Mouse (Mus musculus): ENCODE results near the gene Mcu.

The Mcu gene

GRCm38 (mm10) chr10:59501761-59502160 lies 114.7 kb downstream of the Mcu start:
- in situ Hi-C loops (cut with MboI, MseI) = no loop called here

DNA sequence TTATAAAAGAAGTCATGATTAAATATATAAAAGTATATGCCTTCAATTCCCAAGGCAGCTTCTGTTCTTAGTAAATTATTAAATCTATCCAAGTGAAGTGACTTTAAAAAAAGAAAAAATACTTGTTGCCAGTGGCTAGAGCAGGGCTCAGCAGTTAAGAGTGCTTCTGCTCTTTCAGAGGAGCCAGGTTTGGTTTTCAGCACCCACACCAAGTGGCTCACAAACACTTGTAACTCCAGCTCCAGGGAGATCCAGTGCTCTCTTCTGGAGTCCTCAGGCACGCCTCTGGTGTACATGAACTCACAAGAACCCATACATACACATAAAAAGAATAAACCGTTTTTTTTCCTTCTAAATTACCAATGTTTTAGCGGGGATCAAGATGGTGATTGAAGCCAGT lies 116.3 kb downstream of the Mcu start:
- in situ Hi-C loops (cut with MboI, MseI) = no loop called here

DNA sequence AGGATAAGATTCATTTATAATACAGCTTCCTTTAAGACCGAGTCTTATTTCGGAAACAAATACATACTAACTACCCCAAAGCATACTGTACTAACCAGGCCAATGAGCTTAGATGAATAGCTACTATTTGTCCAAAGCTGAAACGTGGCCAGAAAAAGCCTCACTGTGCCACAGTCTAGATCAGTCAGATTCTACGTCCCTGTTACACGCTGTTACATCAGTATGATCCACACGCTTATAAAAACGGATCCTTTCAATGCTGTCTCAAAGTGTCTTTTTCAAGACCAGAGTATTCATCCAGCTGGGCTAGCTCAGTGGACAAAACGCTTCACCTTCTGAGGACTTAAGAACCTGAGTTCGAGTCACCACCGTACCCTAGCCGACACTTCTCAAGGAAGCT lies 119.5 kb downstream of the Mcu start:
- in situ Hi-C loops (cut with MboI, MseI) = no loop called here

DNA sequence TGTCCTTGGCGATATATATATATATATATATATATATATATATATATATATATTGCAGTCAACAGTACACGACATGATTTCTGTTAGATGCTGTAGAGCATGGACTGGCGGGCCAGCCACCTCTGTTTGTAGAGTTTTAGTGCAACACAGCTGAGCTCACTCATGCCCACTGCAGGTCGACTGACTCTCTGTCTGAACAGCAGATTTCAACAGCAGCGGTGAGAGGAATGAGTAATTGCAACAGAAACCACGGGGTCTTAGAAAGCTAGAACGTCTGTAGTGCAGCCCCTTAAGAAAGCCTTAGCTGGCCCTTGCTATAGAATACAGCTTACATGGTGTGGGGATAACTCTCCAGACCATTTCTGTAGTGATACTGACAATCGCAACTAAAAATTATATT lies 121.6 kb downstream of the Mcu start:
- in situ Hi-C loops (cut with MboI, MseI) = no loop called here

DNA sequence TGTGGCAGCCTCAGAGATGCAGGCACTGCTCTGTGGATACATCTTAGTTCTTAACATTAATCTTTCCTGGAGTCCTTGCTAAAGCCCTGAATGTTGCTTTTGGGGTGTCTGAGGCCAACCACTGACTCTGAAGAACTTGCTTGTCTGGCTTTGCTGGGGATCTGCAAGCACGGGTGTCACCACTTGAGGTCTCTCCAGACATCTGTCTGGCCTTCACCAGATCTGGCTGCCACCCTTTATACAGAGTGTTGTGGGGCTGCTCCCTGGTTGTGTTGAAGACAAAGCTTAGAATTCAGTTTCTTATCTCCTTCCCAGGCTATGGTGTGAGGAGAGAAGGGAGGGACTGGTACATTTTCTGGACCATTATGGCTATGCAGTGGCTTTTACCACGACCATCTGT lies 122.4 kb downstream of the Mcu start:
- in situ Hi-C loops (cut with MboI, MseI) = no loop called here

- in situ Hi-C loops (cut with MboI, MseI) = no loop called here
Measured at GRCm38 (mm10) chr10:59490920-59491319, 125.6 kb downstream of the Mcu start.

- in situ Hi-C loops (cut with MboI, MseI) = no loop called here
Measured at GRCm38 (mm10) chr10:59489411-59489810, 127.1 kb downstream of the Mcu start.

DNA sequence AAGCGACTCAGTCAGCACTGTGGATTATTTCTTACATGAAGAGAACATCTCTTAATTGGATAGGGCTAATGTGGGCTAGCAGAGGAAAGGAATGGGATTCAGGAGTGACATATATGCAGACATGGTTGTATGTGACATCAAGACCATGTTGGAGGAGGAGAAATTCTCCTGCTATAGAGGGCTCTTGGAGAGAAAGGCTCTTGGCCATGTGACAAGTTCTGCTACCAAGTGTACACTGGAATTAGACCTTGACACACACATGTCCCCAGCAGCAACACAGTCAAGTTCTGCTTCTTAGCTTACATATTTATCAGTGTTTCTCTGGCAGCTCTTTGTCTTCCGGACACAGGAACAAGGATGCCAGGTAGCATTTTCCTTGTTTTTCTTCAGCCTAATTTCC lies 129.1 kb downstream of the Mcu start:
- in situ Hi-C loops (cut with MboI, MseI) = no loop called here

DNA sequence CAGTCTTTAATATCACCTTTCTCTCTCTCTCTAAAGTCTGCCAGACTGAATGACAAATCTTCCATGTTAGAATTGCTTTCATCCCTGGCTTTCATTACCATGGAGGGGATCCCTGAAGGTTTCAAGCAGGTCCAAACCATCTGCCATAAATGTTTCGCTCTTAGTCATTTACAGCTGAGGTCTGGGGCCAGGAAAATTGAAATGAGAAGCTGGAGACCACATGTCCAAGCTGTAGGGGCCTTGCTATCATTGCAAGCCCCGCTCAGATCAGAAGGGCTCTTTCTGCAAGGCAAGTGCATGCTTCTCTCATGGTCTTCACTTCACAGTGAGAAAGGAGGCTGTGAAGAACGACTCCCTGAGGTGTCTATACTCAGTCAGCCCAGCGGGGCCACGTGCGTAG lies 132.2 kb downstream of the Mcu start:
- in situ Hi-C loops (cut with MboI, MseI) = no loop called here

DNA sequence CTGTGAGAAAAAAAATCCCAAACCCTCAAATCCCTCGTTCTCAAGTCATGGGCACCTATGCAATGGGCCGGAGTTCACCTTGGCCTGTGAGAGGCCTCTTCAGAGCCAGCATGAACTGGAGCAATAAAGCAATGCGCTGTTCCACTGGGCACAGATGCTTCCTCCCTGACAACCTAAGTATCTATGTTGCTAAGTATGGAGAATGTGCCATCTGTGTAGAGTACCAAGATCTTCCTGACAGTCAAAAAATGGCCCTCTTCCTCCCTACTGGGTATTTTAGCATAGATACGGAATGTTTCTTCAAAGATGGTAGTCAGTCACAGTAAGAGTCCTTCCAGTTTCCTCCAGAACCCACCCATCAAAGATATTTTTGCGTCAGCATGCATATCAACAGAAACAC lies 135.1 kb downstream of the Mcu start:
- in situ Hi-C loops (cut with MboI, MseI) = no loop called here

DNA sequence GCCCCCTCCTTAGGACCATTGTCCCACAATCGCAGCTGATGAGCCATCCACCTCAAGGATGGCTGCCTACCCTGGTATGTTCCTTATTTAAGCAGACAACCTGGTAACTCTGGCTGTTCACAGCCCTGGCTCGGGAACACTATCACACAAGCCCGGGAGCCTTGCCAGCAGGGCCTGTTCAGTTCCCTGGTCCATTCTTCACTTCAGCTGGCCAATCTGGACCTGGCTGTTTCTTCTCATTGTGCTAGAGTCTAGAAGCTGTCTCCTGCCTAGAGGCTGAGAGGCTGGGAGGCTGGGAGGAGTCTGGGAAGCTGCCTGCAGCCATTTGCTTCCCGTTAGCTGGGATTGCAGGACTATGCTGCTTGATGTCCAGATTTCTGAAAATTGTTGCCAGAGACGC lies 146.0 kb downstream of the Mcu start:
- in situ Hi-C loops (cut with MboI, MseI) = no loop called here

GRCm38 (mm10) chr10:59467297-59467696 lies 149.2 kb downstream of the Mcu start:
- in situ Hi-C loops (cut with MboI, MseI) = loop anchor here in 1 of 2 experiments (10.0 kb wide), 1 partner anchor 1248 kb away; no protein-coding TSS in a partner anchor

- in situ Hi-C loops (cut with MboI, MseI) = loop anchor here in 1 of 2 experiments (10.0 kb wide), 1 partner anchor 1248 kb away; no protein-coding TSS in a partner anchor
Measured at GRCm38 (mm10) chr10:59466626-59467025, 149.9 kb downstream of the Mcu start.

DNA sequence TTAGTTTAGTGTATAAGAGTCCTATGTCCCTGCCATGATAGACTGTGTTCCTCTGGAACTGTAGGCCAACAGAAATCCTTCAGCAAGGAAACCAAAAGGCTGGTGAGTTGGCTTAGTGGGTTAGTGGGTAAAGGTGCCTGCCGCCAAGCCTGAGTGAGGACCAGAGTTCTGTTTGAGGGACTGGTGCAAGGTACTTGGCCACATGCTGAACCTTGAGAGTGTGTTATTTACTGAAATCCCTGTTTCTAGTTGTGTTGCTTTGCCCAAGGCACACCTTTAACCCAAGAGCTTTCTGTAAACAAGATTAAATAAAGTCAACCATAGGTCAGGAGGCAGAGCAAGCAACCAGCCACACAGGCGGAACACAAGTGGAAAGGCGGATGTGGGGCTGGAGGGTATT lies 150.9 kb downstream of the Mcu start:
- in situ Hi-C loops (cut with MboI, MseI) = loop anchor here in 1 of 2 experiments (10.0 kb wide), 1 partner anchor 1249 kb away; no protein-coding TSS in a partner anchor

GRCm38 (mm10) chr10:59462307-59462706 lies 154.2 kb downstream of the Mcu start:
- in situ Hi-C loops (cut with MboI, MseI) = loop anchor here in 1 of 2 experiments (10.0 kb wide), 1 partner anchor 1252 kb away; no protein-coding TSS in a partner anchor

GRCm38 (mm10) chr10:59459767-59460166 lies 156.7 kb downstream of the Mcu start:
- in situ Hi-C loops (cut with MboI, MseI) = loop anchor here in 1 of 2 experiments (10.0 kb wide), 1 partner anchor 1255 kb away; no protein-coding TSS in a partner anchor

DNA sequence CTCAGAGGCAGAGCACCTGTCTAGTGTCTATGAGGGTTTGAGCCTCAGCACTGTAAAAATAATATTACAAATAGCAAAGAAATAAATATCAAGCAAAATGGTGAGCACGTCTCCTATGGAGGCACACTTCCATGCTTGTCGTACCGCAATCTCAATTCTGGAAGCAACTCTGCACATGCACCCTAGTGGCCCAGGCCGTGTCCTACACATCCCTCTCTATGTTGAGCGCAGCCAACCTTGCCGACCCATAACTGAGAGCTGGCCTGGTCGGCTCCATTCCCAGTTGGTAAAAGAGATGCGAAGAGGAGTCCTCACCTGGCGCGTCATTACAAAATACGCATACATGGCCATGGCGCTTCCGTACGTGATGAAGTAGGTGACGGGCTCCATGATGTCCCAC lies 161.9 kb downstream of the Mcu start:
- in situ Hi-C loops (cut with MboI, MseI) = no loop called here

GRCm38 (mm10) chr10:59451839-59452238 lies 164.7 kb downstream of the Mcu start:
- in situ Hi-C loops (cut with MboI, MseI) = no loop called here

DNA sequence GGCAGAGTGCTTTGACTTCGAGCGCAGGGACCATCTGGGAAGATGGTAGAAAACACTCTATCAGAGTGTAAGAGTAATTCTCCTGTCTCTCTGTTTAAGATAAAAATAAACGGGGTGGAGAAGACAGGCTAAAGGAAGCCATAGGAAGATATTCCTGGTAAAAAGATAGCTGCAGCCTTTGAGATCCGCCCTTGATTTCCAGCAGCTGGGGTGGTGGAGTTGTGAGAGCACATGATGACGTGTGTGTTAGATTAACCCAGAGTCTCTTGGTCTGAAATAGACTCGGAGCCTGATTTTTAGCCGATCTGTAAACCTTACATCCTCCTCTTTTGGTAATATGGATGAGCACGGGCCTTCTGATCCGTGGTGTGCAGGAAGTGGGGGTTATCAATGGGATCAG lies 168.9 kb downstream of the Mcu start:
- in situ Hi-C loops (cut with MboI, MseI) = no loop called here

DNA sequence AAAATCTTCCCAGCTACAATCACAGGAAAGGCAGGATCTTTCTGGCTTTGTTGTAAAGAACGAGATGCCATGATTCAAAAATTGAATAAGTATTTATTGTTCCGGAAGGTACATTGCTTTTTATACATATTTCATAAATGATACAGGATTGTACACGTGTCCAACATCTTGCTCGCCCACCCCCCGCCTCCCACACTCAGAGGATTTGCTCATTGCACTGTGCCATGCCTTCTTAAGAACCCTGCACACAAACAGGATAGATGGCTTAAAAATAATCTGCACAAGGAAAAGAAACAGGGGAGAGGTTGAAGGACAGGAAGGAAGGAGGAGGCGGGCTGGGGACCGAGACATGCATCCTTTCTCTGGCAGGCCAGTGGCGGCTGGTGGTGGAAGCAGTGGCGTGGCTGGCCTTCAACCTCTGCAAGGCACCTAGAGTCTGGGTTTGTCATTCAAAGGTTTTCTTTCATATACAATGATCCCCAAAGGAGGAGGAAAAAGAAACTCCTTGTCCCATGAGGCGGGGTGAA lies 169.5 kb downstream of the Mcu start:
- in situ Hi-C loops (cut with MboI, MseI) = no loop called here

- in situ Hi-C loops (cut with MboI, MseI) = no loop called here
Measured at GRCm38 (mm10) chr10:59444635-59445034, 171.9 kb downstream of the Mcu start.

GRCm38 (mm10) chr10:59444106-59444505 lies 172.4 kb downstream of the Mcu start:
- in situ Hi-C loops (cut with MboI, MseI) = no loop called here

DNA sequence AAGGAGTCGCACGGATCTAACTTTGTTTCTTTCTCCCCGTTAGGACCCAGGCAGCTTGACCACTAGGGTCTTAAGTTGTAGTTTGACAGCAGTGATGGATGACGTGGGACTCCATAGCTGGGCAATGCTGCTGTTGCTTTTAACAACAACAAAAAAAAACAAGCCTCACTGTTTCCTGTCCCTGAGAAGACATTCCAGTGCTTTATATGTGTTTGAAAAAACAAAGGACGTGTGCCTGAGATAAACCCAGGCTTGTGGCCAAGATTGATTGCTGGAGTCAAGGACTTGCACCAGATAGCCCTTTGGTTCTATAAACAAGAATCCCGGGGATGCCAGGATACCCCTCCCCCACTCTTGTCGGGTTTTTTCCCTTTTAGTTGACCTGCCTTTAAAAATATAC lies 173.3 kb downstream of the Mcu start:
- in situ Hi-C loops (cut with MboI, MseI) = no loop called here

DNA sequence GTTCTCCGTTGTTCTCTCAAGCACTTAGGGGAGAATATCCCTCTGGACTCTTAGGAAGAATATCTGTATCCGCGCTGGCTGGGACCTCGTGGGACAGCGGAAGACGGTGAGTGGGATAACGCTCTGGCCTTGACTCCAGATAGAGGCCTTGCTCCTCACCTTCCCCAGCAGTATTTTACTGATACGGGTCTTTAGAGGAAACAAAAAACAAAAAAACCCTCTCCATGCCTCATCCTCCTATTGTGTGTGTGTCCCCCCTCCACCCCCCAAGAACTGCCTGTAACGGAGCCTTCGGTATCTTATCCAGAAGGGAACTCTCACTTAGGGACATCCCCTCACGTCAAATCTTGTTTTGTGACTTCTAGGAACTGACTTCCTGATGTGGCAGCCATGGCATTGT lies 174.8 kb downstream of the Mcu start, which contains the start of gene Oit3:
Oit3 (minus strand) TSS at position 44 of the 400 bp plus-strand sequence.
- in situ Hi-C loops (cut with MboI, MseI) = no loop called here

Data from T-helper 17 cell (primary cell).